Mouse (Mus musculus) G1E (cell line): ENCODE results near the gene Palm3.

Experiments used
- CTCF ChIP-seq: IDR thresholded peaks from 2 replicates; pipeline ENCODE4 v1.5.1; 2012; ENCODE audit warnings: low read depth, low read length, inconsistent platforms, mixed read lengths
- GATA1 ChIP-seq: IDR thresholded peaks from 2 replicates; pipeline ENCODE4 v1.6.1; 2012; ENCODE audit warnings: borderline replicate concordance, low read length, inconsistent platforms, mixed read lengths
- POLR2AphosphoS5 ChIP-seq: IDR thresholded peaks from 2 replicates; pipeline ENCODE4 v1.6.1; 2012; ENCODE audit warnings: low read depth, low read length, inconsistent platforms; ENCODE audit not compliant: insufficient replicate concordance

- TF ChIP-seq POLR2AphosphoS5 (no peak), CTCF (no peak), GATA1 (no peak)
These were observed 32.0 kb downstream of the Palm3 start for GRCm38 (mm10) chr8:84053229-84053628.
